Mouse (Mus musculus): Measurements from ENCODE around the gene Smpd3. TPM values are rescaled to one million over a fixed set of nuclear protein-coding genes. Genes with fewer than 3 reads are reported as not detected.

The Smpd3 gene
- polyA plus RNA-seq, 1 experiment from 2014 or later = 1.0 TPM

GRCm38 (mm10) chr8:106213959-106214358 lies 123.8 kb downstream of the Smpd3 start:
- Histone ChIP-seq H3K27ac (ENCODE audit: low read length) (no peak overlapping the region), H3K9me3 (ENCODE audit: low read length) (no peaks in the 10 kb centered on the region), H3K4me3 (ENCODE audit: low read length) (no peak overlapping the region), H3K4me1 (ENCODE audit: insufficient read depth, low read length) (peaks cover 8% of the 10 kb centered on the region), H3K27me3 (ENCODE audit: insufficient read depth, low read length) (no peaks in the 10 kb centered on the region), H3K9ac (replicated peaks; ENCODE audit: low read length) (no peak overlapping the region), H3K36me3 (ENCODE audit: insufficient read depth, low read length) (peaks cover 29% of the 10 kb centered on the region), H3K4me2 (replicated peaks; ENCODE audit: low read depth, low read length) (no peak overlapping the region)
- ATAC-seq (ENCODE audit: low FRiP score, low TSS enrichment) = no peak
- WGBS = 90% methylated on average over 3 of the region's 3 CpGs

GRCm38 (mm10) chr8:106211421-106211820 lies 126.4 kb downstream of the Smpd3 start:
- Histone ChIP-seq H3K36me3 (ENCODE audit: insufficient read depth, low read length) (peaks cover 25% of the 10 kb centered on the region), H3K4me2 (replicated peaks; ENCODE audit: low read depth, low read length) (peak overlapping the region; percentile 77), H3K9me3 (ENCODE audit: low read length) (no peaks in the 10 kb centered on the region), H3K4me1 (ENCODE audit: insufficient read depth, low read length) (peaks cover 8% of the 10 kb centered on the region), H3K4me3 (ENCODE audit: low read length) (peak overlapping the region; percentile 78), H3K9ac (replicated peaks; ENCODE audit: low read length) (peak overlapping the region; percentile 82), H3K27me3 (ENCODE audit: insufficient read depth, low read length) (no peaks in the 10 kb centered on the region), H3K27ac (ENCODE audit: low read length) (peak overlapping the region; percentile 91; the same call in 1 of the 2 replicates)
- ATAC-seq (ENCODE audit: low FRiP score, low TSS enrichment) = no peak
- 3% methylated on average over 13 of the region's 13 CpGs for WGBS

- Histone ChIP-seq H3K27me3 (ENCODE audit: insufficient read depth, low read length) (no peaks in the 10 kb centered on the region), H3K36me3 (ENCODE audit: insufficient read depth, low read length) (peaks cover 22% of the 10 kb centered on the region), H3K4me3 (ENCODE audit: low read length) (peak within 1 kb of the TSS; percentile 78), H3K27ac (ENCODE audit: low read length) (peak within 1 kb of the TSS; percentile 91), H3K4me1 (ENCODE audit: insufficient read depth, low read length) (peaks cover 8% of the 10 kb centered on the region), H3K9ac (replicated peaks; ENCODE audit: low read length) (peak within 1 kb of the TSS; percentile 82), H3K9me3 (ENCODE audit: low read length) (no peaks in the 10 kb centered on the region), H3K4me2 (replicated peaks; ENCODE audit: low read depth, low read length) (peak within 1 kb of the TSS; percentile 77)
- ATAC-seq (ENCODE audit: low FRiP score, low TSS enrichment) = peak; percentile 99
- under 1% methylated on average over 52 of the region's 52 CpGs for WGBS
Observed at GRCm38 (mm10) chr8:106210821-106211345, 126.9 kb downstream of the Smpd3 start, which contains the start of the genes Slc7a6os and Prmt7. Gene Slc7a6os, minus strand, starts transcription at chr8:106210935. Gene Prmt7, plus strand, starts transcription at chr8:106210936.

- WGBS = under 1% methylated on average over 35 of the region's 35 CpGs
- peak overlapping the region; percentile 91 for H3K27ac ChIP-seq (ENCODE audit: low read length)
- H3K36me3 ChIP-seq (ENCODE audit: insufficient read depth, low read length) = peaks cover 19% of the 10 kb centered on the region
- H3K4me1 ChIP-seq (ENCODE audit: insufficient read depth, low read length) = peaks cover 8% of the 10 kb centered on the region
- peak overlapping the region; percentile 82 for H3K9ac ChIP-seq (replicated peaks; ENCODE audit: low read length)
- H3K4me2 ChIP-seq (replicated peaks; ENCODE audit: low read depth, low read length) = peak overlapping the region; percentile 77
- peak overlapping the region; percentile 78 for H3K4me3 ChIP-seq (ENCODE audit: low read length)
- H3K9me3 ChIP-seq (ENCODE audit: low read length) = no peaks in the 10 kb centered on the region
- ATAC-seq (ENCODE audit: low FRiP score, low TSS enrichment) = peak; percentile 68
- H3K27me3 ChIP-seq (ENCODE audit: insufficient read depth, low read length) = no peaks in the 10 kb centered on the region
Observed at GRCm38 (mm10) chr8:106210035-106210731, 127.6 kb downstream of the Smpd3 start.

Other genes with a start within 250 kb of the Smpd3 start
- gene Esrp2, start 201.0 kb downstream of the Smpd3 start, polyA plus RNA-seq (2015; fragmentation: Nextera tagmentation; extraction: Ambion mirVana) = 24.3 and 28.5 TPM in 2 replicates
- 14.9 and 15.6 TPM in 2 replicates for gene Pla2g15, start 187.6 kb downstream of the Smpd3 start, polyA plus RNA-seq (2015; fragmentation: Nextera tagmentation; extraction: Ambion mirVana)
- gene Slc7a6, start 169.1 kb downstream of the Smpd3 start, polyA plus RNA-seq (2015; fragmentation: Nextera tagmentation; extraction: Ambion mirVana) = 49.9 and 52.4 TPM in 2 replicates
- 32.2 and 32.4 TPM in 2 replicates for gene Slc7a6os, start 127.1 kb downstream of the Smpd3 start, polyA plus RNA-seq (2015; fragmentation: Nextera tagmentation; extraction: Ambion mirVana)
- 54.8 and 55.3 TPM in 2 replicates for gene Prmt7, start 127.1 kb downstream of the Smpd3 start, polyA plus RNA-seq (2015; fragmentation: Nextera tagmentation; extraction: Ambion mirVana)
- gene Zfp90, start 77.3 kb upstream of the Smpd3 start, polyA plus RNA-seq (2015; fragmentation: Nextera tagmentation; extraction: Ambion mirVana) = 19.3 and 19.8 TPM in 2 replicates
- gene 6030452D12Rik, start 162.5 kb upstream of the Smpd3 start, polyA plus RNA-seq (2015; fragmentation: Nextera tagmentation; extraction: Ambion mirVana) = not detected in 2 replicates
- 31.0 and 31.8 TPM in 2 replicates for gene Cdh3, start 172.9 kb upstream of the Smpd3 start, polyA plus RNA-seq (2015; fragmentation: Nextera tagmentation; extraction: Ambion mirVana)
- 11.3 and 21.2 TPM in 2 replicates for gene Gm10073, start 235.5 kb upstream of the Smpd3 start, polyA plus RNA-seq (2015; fragmentation: Nextera tagmentation; extraction: Ambion mirVana)

Measured in kidney, embryonic 16.5 days (tissue).